Mouse (Mus musculus): ENCODE results near the gene Rad51d. TPM values are rescaled to one million over a fixed set of nuclear protein-coding genes. Genes with fewer than 3 reads are reported as not detected.
"Not testable (repeated sequence)": the region's sequence is repeated elsewhere in the genome, so short reads cannot be mapped to it uniquely, and the experiment has no call there.

Gene Rad51d
- total RNA-seq (2021): 10 to 100 TPM; 10.9 to 11.0 TPM

DNA sequence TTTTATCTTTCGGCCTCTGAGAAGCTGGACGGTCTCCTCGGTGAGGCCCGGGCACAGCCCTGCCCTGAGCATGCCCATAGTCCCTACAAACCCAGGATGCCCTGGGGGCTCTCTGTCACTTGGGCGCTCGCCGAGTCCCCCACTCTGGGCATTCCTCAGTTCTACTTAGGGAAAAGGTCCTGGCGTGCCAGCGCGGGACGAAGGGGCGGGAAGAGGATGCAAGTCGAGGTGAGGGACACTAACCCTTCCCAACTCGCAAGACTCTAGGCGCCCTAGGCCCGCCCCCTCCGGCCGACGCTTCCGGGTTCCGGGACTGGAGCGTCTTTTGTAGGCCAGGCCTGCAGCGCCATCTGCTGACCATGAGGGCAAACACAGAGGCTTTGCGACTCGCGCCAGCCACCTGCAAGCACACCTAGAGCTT lies at the start of gene Rad51d:
Gene Rad51d, minus strand, starts transcription at position 273 of the 421 bp plus-strand sequence.
- intact Hi-C loops (cut with DNase I): loop anchor here (1.0 to 10.0 kb wide), 6 partner anchors 71 to 896 kb away; no protein-coding TSS in a partner anchor

DNA sequence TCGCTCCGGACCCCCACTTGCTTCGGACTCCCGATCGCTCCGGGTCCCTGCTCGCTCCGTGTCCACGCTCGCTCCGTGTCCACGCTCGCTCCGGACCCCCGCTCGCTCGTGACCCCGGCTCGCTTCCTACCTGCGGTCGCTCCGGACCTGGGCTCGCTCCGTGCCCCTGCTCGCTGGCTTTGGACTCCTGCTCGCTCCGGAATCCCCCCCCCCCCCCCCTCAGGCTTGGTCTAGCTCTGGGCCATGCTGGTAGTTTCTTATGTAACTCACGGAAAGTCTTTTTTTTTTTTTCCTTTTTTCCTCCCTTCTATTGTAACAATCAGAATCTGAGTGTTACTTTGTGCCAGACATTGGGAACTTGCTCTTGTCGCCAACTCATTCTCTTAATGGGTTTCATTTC lies 42.8 kb upstream of the Rad51d start:
- DNase-seq: no peak
- intact Hi-C loops (cut with DNase I): no loop called here

More for the DNA sequence above, at the start of gene Rad51d:
- peak; percentile 94 to 97 for DNase-seq

DNA sequence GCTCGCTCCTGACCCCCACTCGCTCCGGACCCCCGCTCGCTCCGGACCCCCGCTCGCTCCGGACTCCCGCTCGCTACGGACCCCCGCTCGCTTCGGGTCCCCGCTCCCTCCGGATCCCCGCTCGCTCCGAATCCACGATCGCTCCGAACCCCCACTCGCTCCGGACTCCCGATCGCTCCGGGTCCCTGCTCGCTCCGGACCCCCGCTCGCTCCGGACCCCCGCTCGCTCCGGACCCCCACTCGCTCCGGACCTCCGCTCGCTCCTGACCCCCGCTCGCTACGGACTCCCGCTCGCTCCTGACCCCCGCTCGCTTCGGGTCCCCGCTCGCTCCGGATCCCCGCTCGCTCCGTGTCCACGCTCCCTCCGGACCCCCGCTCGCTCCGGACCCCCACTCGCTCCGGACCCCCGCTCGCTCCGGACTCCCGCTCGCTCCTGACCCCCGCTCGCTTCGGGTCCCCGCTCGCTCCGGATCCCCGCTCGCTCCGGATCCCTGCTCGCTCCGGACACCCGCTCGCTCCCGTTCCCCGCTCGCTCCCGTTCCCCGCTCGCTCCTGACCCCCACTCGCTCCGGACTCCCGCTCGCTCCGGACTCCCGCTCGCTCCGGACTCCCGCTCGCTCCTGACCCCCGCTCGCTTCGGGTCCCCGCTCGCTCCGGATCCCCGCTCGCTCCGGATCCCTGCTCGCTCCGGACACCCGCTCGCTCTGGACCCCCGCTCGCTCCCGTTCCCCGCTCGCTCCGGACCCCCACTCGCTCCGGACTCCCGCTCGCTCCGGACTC lies 41.4 kb upstream of the Rad51d start:
- DNase-seq; intact Hi-C loops (cut with DNase I): not testable (repeated sequence)

DNA sequence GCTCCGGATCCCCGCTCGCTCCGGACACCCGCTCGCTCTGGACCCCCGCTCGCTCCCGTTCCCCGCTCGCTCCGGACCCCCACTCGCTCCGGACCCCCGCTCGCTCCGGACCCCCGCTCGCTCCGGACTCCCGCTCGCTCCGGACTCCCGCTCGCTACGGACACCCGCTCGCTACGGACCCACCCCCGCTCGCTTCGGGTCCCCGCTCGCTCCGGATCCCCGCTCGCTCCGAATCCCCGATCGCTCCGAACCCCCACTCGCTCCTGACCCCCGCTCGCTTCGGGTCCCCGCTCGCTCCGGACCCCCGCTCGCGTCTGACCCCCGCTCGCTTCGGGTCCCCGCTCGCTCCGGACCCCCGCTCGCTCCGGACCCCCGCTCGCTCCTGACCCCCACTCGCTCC lies 40.7 kb upstream of the Rad51d start:
- intact Hi-C loops (cut with DNase I); DNase-seq: not testable (repeated sequence)

DNA sequence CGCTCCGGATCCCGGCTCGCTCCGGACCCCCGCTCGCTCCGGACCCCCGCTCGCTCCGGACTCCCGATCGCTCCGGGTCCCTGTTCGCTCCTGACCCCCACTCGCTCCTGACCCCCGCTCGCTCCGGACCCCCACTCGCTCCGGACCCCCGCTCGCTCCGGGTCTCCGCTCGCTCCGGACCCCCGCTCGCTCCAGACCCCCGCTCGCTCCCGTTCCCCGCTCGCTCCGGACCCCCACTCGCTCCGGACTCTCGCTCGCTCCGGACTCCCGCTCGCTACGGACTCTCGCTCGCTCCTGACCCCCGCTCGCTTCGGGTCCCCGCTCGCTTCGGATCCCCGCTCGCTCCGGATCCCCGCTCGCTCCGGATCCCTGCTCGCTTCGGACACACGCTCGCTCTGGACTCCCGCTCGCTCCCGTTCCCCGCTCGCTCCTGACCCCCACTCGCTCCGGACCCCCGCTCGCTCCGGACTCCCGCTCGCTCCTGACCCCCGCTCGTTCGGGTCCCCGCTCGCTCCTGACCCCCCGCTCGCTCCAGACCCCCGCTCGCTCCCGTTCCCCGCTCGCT lies 40.1 kb upstream of the Rad51d start:
- DNase-seq; intact Hi-C loops (cut with DNase I): not testable (repeated sequence)

DNA sequence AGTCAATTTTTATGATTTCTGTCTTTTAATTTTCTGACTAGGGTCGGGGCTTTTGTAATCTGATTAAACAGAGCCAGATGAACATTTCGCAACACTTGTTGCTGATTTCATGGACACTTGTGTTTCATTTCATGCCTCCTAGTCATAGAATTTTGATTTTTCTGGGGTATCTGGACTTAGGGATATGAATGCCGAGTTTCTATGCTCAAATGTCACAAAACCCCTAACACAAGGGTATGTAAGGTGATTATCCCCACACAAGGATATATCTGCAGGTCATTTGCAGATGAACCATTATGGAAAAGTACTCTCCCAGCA lies 39.2 kb upstream of the Rad51d start:
- DNase-seq: no peak
- intact Hi-C loops (cut with DNase I): no loop called here

DNA sequence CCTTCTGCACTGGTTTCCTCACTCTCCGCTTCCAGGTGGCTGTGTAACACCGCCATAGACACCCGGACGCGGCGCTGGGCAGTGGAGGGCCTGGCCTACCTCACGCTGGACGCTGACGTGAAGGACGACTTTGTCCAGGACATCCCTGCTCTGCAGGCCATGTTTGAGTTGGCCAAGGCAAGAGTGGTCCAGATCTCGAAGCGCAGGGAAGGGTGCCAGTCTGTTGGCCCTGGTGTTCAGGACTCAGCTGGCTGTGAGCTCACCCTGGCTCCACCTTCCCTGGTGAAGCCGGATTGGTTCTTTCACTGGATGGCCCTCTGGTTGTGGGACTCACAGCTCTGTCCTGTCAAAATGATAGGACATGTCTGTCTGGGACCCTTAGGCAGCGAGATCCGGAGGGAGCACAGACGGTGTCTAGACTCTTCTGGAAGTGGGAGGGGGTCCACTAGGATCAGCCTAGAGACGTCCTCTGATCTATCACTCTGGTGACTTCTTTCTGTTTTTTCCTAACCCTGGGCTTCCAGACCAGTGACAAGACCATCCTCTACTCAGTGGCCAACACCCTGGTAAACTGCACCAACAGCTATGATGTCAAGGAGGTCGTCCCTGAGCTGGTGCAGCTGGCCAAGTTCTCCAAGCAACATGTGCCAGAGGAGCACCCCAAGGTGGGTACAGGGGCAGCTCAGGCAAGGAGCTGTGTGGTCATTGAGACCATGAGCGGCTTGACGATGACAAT lies 38.7 kb upstream of the Rad51d start:
- intact Hi-C loops (cut with DNase I): no loop called here
- no peak for DNase-seq

DNA sequence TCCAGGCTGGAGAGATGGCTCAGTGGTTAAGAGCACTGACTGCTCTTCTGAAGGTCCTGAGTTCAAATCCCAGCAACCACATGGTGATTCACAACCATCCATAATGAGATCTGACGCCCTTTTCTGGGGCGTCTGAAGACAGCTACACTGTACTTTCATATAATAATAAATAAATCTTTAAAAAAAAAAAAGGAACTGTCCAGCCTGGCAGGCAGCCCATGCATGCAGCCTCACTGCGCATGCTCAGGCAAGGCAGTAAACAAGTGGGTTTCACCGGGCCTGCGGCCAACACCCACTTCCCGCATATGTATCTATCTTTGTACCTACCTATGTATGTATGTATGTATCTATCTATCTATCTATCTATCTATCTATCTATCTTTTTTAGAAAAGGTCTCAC lies 33.5 kb upstream of the Rad51d start:
- intact Hi-C loops (cut with DNase I); DNase-seq: not testable (repeated sequence)

DNA sequence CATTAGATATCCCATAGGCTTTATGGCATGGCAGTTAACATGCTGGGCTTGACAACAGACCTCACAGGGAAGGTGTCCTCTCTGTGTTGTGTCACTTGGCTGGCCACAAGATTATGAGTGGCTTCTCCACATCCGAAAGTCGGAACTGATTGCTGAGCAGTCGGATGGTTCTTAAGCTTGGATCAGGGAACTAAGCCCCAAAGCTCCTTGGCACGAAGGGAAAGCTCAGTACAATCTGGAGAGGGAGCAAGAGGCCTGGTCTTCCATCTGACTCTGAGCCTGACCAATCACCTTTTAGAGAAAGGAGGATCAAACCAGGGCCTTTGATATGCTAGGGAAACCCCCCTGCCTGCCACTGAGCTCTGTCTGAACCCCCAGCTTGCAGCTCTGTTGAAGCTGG lies 31.3 kb upstream of the Rad51d start:
- intact Hi-C loops (cut with DNase I): no loop called here
- DNase-seq: no peak

DNA sequence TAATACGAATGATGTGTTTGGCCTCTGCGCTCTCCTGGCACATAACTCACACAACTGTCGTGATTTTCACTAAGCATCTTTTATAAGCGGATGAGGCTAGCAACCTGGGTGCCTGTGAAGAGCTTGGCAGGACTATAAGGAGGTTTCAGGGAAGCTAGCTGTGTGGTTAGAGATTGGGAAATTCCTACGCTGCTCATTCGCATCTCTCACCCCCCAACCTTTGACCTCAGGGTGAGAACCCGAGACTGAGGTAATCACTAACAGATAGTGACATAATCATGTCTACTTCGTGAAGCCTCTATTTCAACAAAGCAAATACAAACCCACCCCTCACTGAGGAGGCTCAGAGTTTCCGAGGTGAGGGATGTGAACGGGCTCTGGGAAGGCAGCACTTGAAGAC lies 30.4 kb upstream of the Rad51d start:
- intact Hi-C loops (cut with DNase I): no loop called here
- no peak for DNase-seq

DNA sequence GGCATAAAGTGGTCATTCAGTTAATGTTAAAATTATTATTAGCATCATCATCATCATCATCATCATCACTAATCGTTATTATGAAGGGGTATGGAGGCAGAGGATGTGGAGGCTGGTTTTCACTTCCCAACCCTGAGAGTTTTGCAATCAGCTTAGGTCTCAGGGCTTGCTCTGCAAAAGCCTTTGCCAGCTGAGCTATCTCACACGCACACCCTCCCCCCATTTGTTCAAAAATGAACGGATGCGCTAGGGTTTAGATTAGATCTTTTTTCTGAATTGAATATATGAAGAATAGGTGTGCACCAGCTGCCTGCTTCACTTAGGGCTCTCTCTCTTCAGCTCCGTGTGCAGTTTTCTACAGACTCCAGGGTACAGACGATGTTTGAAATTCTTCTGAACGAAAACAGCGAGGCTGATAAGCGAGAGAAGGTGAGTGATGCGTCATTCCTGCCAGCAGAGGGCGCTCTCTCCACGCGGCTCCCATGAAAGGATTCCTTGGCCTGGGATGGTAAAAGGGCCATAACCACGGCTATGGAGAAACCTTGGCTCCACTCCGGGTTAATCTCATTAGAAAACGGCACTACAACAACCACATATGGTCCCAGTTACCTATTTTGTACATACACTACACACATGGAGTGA lies 24.4 kb upstream of the Rad51d start:
- DNase-seq: peak; percentile 83 to 86
- intact Hi-C loops (cut with DNase I): loop anchor here (1.0 kb wide), 2 partner anchors 44 to 125 kb away; no protein-coding TSS in a partner anchor

DNA sequence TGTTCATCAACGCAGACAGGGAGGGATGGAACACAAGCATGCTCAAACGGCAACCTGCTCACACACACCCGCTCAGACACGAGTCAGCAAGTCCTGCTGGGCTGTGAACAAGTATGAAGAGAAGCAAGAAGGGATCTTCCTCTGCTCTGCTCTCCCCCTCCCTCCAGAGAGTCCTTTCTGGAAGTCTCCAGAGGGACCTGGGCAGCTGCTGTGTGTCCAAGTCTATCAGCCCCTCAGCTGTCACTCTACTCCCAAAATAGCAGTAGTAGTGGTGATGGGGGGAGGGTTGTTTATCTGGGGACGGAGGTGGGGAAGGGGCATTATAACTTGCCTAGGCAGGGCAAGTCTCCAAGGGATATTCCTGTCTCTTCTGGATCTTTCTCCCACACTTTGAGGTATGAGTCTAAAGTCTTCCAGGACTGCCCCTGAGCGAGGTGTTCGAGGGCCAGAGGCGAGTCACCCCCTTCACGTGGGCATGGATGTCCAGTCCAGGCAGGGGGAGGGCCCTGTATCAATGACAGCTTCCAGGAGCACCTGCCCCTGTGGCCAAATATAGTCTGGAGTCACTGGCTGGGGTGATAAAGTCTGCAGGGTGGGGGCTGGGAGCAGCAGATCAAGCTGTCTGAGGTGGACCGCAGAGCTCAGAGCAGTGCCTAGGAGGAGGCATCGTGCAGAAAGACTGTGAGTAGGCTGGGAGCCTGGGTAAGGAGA lies 20.4 kb upstream of the Rad51d start:
- peak; percentile 83 to 88 for DNase-seq
- intact Hi-C loops (cut with DNase I): no loop called here

DNA sequence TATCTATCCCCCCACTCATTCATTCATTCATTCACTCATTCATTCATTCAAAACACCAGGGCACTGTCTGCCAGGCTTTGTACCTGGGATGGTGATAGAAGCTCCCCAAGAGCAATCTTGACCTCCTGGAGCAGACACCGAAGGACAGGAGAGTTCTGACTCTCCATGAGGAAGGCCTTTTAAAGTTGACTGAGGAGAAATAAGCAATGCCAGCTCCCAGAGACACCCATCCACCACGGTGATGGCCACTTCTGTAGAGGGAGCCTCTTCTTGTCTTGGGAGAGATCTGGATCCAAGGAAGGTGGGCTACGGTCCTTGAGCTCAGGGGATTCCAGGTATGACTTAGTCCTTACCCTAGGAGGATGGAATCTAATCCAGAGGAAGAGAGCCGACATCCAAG lies 19.8 kb upstream of the Rad51d start, which contains the start of gene Unc45b:
Gene Unc45b, plus strand, starts transcription at position 301 of the 400 bp plus-strand sequence.
- intact Hi-C loops (cut with DNase I): no loop called here
- peak in 1 of 2 experiments; percentile 25 for DNase-seq

DNA sequence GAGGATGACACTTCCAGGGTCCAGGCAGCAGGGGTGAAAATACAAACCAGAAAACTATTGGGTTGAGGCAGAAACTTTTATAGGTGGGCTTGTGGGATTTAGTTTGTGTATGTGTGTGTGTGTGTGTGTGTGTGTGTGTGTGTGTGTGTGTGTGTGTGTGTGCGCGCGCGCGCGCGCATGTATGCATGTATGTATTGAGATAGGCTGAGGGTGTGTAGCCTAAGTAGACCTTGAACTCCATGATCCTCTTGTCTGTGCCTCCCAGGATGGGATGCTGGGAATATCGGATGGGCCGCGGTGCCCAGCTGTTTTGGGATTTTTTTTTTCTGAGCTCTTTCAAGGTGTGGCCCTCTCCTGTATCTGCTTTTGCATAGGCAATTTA lies 18.2 kb upstream of the Rad51d start:
- DNase-seq: no peak
- intact Hi-C loops (cut with DNase I): no loop called here

DNA sequence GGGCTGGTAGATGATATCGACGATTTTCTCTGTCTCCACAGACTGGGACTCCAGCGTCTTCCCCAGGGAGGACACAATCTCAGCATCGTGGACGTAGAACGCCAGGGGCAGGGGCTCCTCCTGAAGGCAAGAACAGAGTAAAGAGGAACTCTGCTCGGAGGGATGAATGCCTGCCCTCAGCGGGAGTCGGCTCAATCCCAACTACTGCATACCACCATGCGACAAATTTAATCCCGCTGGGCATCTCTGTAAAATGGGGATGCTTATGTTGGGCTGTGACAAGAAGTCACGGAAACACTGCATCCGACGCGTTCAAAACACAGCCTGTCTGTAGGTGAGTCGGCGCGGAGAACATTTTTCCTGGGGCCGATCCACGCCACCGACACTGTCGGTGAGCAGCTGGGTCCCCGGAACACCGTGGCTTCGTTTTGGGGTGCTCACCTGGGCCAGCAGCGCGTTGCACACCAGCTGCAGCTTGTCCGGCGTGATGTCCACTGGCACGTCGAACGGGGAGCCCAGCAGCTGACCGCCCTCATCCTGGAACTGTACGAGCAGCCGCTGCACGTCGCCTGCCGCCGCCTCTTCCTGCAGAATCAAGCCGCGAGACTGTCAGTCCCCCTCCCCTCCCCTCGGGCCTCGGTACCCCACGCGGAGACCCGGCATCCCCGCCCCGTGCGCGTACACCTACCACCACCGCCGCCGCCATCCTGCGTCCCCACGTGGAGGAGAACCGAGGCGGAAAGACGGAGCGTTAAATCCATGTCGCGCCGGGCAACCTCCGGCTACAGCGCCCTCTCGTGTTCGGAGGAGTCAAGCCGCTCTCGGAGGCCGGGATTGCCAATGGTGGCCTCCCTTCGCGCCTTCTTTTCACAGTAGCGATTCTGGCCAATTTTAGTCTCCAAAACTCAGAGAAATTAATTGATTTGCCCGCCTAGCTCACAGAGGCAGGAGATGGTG lies 17.5 kb upstream of the Rad51d start, which contains the start of gene Nle1:
Gene Nle1, minus strand, starts transcription at position 761 of the 957 bp plus-strand sequence.
- DNase-seq: peak; percentile 95 to 98
- intact Hi-C loops (cut with DNase I): no loop called here

DNA sequence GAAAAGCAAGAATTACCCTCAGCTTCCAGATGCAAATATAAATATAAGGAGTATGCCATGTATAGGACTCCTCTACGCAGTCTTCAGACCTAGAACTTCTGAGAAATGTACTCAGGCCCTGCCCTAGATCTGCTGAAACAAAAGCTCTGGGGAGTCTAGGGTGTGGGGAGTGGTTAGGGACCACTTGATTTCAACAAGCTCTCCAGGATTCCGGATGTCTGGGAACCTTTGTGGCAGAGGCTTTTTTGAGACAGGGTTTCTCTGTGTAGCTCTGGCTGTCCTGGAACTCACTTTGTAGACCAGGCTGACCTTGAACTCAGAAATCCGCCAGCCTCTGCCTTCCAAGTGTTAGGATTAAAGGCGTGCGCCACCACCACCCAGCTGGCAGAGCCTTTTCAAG lies 15.4 kb upstream of the Rad51d start:
- DNase-seq: no peak
- intact Hi-C loops (cut with DNase I): no loop called here

DNA sequence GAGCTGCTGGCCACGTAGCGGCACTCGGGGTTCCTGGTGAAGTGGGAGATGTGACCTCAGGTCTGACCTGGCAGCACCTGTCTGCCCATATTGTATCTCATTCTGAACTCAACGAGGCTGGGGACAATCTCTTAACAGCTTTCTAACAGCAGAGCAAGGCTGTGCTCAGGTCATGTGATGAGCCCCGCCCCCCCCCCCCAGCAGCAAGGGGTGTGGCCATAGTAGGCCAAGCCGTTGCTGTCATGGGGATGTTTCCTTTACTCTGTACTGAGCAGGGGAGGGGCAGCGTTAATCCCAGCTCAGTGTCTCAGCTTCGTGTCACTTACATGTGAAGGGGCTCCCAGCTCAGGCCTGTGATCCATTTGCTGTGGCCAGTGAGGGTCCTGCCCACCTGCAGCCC lies 14.5 kb upstream of the Rad51d start:
- DNase-seq: no peak
- intact Hi-C loops (cut with DNase I): no loop called here

DNA sequence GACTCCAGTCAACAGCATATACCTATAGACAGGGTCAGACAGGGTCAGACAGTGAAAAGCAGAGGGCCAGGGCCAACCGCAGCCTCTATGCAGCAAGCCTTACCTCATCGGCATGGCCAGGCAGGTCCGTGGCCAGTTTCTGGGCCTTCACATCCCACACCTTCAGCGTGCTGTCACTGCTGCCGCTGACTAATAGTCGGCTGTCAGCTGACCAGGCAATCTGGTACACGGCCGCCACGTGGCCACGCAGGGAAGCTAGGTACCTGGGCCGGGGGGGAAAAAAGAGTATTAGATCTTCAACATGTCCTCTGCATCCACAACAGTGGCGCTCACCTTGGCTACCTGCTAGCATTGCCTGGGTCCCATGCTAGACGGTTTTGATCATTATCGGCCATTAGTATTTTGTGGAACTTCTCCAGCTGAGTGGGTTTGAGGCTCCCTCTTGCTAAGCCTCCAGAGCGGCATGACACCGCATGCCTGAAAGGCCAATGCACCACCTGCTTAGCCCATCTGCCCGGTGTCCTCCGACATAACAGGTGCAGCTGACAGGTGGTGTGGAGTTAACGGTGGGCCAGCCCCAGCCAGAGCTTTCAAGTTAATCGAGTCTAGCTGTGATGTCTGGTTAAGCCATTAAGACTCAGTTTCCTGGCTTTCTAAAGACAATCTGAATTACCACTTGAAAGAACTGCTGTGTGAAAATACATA lies 11.3 kb upstream of the Rad51d start:
- intact Hi-C loops (cut with DNase I): no loop called here
- no peak for DNase-seq

DNA sequence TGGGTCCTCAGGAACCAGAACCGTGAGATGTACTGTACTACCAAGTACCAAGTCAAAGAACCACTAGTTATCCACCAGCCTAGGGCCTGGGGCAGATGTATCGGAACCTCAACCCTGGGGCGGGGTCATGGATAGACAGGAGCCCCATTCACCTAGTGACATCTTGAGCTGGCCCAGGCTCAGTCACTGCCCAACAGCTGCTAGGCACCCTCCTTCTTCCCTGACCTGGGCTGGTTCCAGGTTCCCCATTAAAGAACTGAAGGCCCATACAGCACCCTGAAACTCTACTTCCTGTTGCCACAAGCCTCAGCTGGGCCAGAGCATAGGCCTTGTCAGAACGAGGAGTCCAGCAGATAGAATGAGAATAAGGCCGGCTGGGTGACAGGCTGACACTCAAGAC lies 9.3 kb upstream of the Rad51d start:
- intact Hi-C loops (cut with DNase I): loop anchor here (10.0 kb wide), 1 partner anchor 905 kb away; no protein-coding TSS in a partner anchor
- DNase-seq: no peak
